ENCODE assay signal across 9 mouse cellular contexts in the genomic region with DNA sequence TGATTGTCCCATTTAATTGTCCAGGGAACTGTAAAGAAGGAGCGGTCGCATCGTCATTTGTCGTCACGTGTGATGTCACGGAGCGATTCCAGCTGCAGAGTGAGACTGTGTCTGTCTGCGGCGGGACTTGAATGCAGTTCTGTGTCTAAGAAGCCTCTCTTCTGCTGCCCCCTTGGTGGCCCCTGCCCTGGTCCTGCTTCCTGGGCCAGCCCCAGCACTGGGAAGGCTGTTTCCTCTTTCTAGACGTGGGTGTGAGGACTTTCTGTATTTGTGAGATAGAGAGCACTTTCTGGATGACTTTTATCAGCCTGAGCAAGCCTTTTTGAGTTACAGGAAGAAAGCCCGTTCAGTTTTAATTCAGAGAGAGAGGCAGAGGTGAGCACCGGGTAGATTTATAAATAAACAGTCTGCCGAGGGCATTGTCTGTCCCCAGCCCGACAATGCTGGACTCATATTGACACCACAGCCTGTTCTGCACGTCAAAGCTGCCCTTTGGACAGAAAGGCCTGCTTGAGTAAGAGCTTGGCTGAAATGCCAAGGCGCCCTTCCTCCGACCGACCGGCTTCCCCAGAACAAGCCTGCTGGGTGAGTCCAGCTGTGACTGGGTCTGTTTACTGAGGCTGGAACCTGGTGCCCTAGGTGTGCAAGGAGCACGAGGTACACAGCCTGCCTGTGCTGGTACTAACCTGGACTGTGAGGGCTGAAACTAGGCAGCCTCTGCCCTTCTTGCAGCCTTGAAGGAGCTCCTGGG. TPM values are rescaled to one million over a fixed set of nuclear protein-coding genes. Genes with fewer than 3 reads are reported as not detected.
A peak's percentile ranks its signal among the peaks of the same experiment; 100 is the strongest.
DNase-seq lines count a peak whose midpoint lies in the region; ATAC-seq and TF ChIP-seq lines count a peak whose summit lies in the region.
"Had no signal": no experiment of that assay in that cellular context is flagged by ENCODE, and none has a peak within 500 bp of the region (broad histone marks: within the 10 kb centered on the region; RNA-seq: fewer than 3 reads in every experiment).

No protein-coding gene starts in this region.

- TF ChIP-seq CTCF in layer of hippocampus, adult 2 months (conservative IDR thresholded peaks at IDR 0.05), result no peak
- no peak for TF ChIP-seq CTCF in cortical plate, adult 2 months (IDR thresholded peaks at IDR 0.05; ENCODE audit: extremely low read depth, insufficient read depth, low read length)

- no peak for DNase-seq in layer of hippocampus, adult 2 months (ENCODE audit: low spot score in 2 of 2)
- no peak for DNase-seq in layer of hippocampus, adult 8-10 months (ENCODE audit: low spot score in 2 of 2)
- peak; percentile 70 to 73 for DNase-seq in heart, postnatal 10 days
- DNase-seq in kidney, postnatal 36 days, result peak; percentile 86 to 96
- DNase-seq in urinary bladder, postnatal 14 days (ENCODE audit: low spot score), result peak; percentile 87
- no peak for DNase-seq in left cerebral cortex, adult 9 months (ENCODE audit: low spot score in 2 of 2)

- TF ChIP-seq POLR2A in cortical plate, adult 2 months (IDR thresholded peaks at IDR 0.05; ENCODE audit: extremely low read depth, insufficient read depth, low read length), result no peak

- H3K4me1 ChIP-seq in cortical plate, adult 2 months (ENCODE audit: control insufficient read depth, insufficient read depth, low read length), result peaks cover 10% of the 10 kb centered on the region

- H3K4me3 ChIP-seq in layer of hippocampus, adult 2 months, result no peak overlapping the region
- no peak overlapping the region for H3K4me3 ChIP-seq in cortical plate, adult 2 months (ENCODE audit: insufficient read depth, low read length)

- intact Hi-C loops in heart, postnatal 10 days (cut with DNase I), result loop anchor here (2.0 kb wide), 1 partner anchor 20 kb away; no protein-coding TSS in a partner anchor

- peak overlapping the region; percentile 67 for H3K27ac ChIP-seq in layer of hippocampus, adult 2 months
- peak overlapping the region; percentile 68 for H3K27ac ChIP-seq in cortical plate, adult 2 months (ENCODE audit: insufficient read depth, low read length)

- ATAC-seq in megakaryocyte progenitor cell, adult 5-6 weeks (replicated peaks; ENCODE audit: poor library complexity), result peak; percentile 47
- ATAC-seq: Patski had no signal

RNA-seq across cellular contexts. Expression of gene Zmiz1, which starts 22.1 kb away (rescaled TPM):
- 10 to 100 TPM; 87.7 to 99.3 TPM for total RNA-seq in layer of hippocampus, adult 2 months (2021)
- 100 to 1,000 TPM in 1 of 4 experiments, 10 to 100 TPM in 3; 77.0 to 102 (median 92.7) TPM for total RNA-seq in layer of hippocampus, adult 8-10 months (2022)
- polyA plus RNA-seq in cortical plate, adult 2 months (2012; rRNA removed), result 33.5 and 36.9 TPM in 2 replicates
- total RNA-seq in heart, postnatal 10 days (2021), result 10 to 100 TPM; 70.9 to 72.0 TPM
- 70.0 and 79.1 TPM in 2 replicates for total RNA-seq in megakaryocyte progenitor cell, adult 5-6 weeks (2015)
- total RNA-seq in megakaryocyte progenitor cell, adult 5-6 weeks (2017), result 8.2 and 9.3 TPM in 2 replicates

Comparison
In these comparisons a context has a peak if more than half of its experiments do, and no peak if none do; other contexts are left out.
1. DNase-seq: peak in heart, postnatal 10 days (2 of 2), kidney, postnatal 36 days (2 of 2) and urinary bladder, postnatal 14 days (single experiment); none in layer of hippocampus, adult 2 months (0 of 2), layer of hippocampus, adult 8-10 months (0 of 2) and left cerebral cortex, adult 9 months (0 of 2).